Mouse (Mus musculus) liver, postnatal 0 days (tissue): ENCODE data around the gene Dach1. TPM values are rescaled to one million over a fixed set of nuclear protein-coding genes. Genes with fewer than 3 reads are reported as not detected.

Experiments
- ATAC-seq: fragments of 200-750 bp; cut with Nextera tagmentation; 2 replicates; pipeline ENCODE4 v1.8.0; 2017; ENCODE audit warnings: mild to moderate bottlenecking, moderate library complexity
- DNase-seq: peaks from one replicate; pipeline ENCODE4 v3.0.0-alpha.2; 2016
- H3K27ac ChIP-seq: fragments of 300-500 bp; sonication (generic); 2 replicates; pipeline ENCODE4 v1.5.1; 2014; ENCODE audit warnings: antibody characterized with exemption, moderate library complexity, mild to moderate bottlenecking, low read depth
- H3K27me3 ChIP-seq: fragments of 300-500 bp; sonication (generic); 2 replicates; pipeline ENCODE4 v1.6.1; 2014; ENCODE audit warnings: low read length, control low read depth, mixed read lengths; ENCODE audit not compliant: insufficient read depth
- H3K36me3 ChIP-seq: fragments of 300-500 bp; sonication (generic); replicated peaks from 2 replicates; pipeline ENCODE4 v1.6.1; 2014; ENCODE audit warnings: mild to moderate bottlenecking, control low read depth, low read length, moderate library complexity, mixed read lengths; ENCODE audit not compliant: insufficient read depth
- H3K4me1 ChIP-seq: fragments of 300-500 bp; sonication (generic); 2 replicates; pipeline ENCODE4 v1.6.1; 2014; ENCODE audit warnings: antibody characterized with exemption, mild to moderate bottlenecking, control low read depth; ENCODE audit not compliant: insufficient read depth
- H3K4me2 ChIP-seq: fragments of 300-500 bp; sonication (generic); 2 replicates; pipeline ENCODE4 v1.6.1; 2014; ENCODE audit warnings: low read depth, mild to moderate bottlenecking, low read length, moderate library complexity, mixed read lengths
- H3K4me3 ChIP-seq: fragments of 300-500 bp; sonication (generic); 2 replicates; pipeline ENCODE4 v1.5.1; 2014; ENCODE audit warnings: low read depth, low read length
- H3K9ac ChIP-seq: fragments of 300-500 bp; sonication (generic); replicated peaks from 2 replicates; pipeline ENCODE4 v1.6.1; 2014; ENCODE audit warnings: mild to moderate bottlenecking, moderate library complexity
- H3K9me3 ChIP-seq: fragments of 300-500 bp; sonication (generic); 2 replicates; pipeline ENCODE4 v1.6.1; 2016; ENCODE audit warnings: mild to moderate bottlenecking, control low read depth, low read length, mixed read lengths
- CTCF ChIP-seq: sonication (generic); IDR thresholded peaks from 2 replicates; pipeline ENCODE4 v1.5.1; 2016; ENCODE audit warnings: antibody characterized with exemption, low read depth
- EP300 ChIP-seq: IDR thresholded peaks from 2 replicates; pipeline ENCODE4 v1.6.1; 2016; ENCODE audit warnings: antibody characterized with exemption, low read depth, mild to moderate bottlenecking
- WGBS: fragments of 180-500 bp; shearing (Covaris S2); extraction: QIAGEN DNeasy Blood & Tissue Kit; methylation state at CpG from one replicate; pipeline ENCODE4 v1.1.7; 2014; ENCODE audit not compliant: insufficient replicate concordance; 5-methylcytosine and 5-hydroxymethylcytosine counted together
- polyA plus RNA-seq: library from polyadenylated mRNA; unstranded; fragments of >200 nt; fragmentation: Nextera tagmentation; extraction: Ambion mirVana; gene quantifications from 2 replicates; pipeline ENCODE4 v1.2.1, GENCODE M21; 2015

Dach1 gene
- polyA plus RNA-seq, 1 experiment from 2014 or later, result 0.39 TPM

GRCm38 (mm10) chr14:98035261-98035660, 134.3 kb downstream of the Dach1 start:
- H3K4me1 ChIP-seq, result no peaks in the 10 kb centered on the region
- H3K4me2 ChIP-seq, result no peak overlapping the region
- 3% methylated on average over 1 of the region's 1 CpGs for WGBS
- H3K27ac ChIP-seq, result no peak overlapping the region
- H3K9ac ChIP-seq, result no peak overlapping the region
- TF ChIP-seq CTCF, result no peak
- no peak for TF ChIP-seq EP300
- ATAC-seq (no peak), DNase-seq (no peak)
- H3K27me3 ChIP-seq, result no peaks in the 10 kb centered on the region
- H3K4me3 ChIP-seq, result no peak overlapping the region
- H3K9me3 ChIP-seq, result no peaks in the 10 kb centered on the region
- H3K36me3 ChIP-seq, result no peaks in the 10 kb centered on the region

GRCm38 (mm10) chr14:98023540-98023939, 146.0 kb downstream of the Dach1 start:
- H3K4me1 ChIP-seq, result no peaks in the 10 kb centered on the region
- DNase-seq (no peak), ATAC-seq (no peak)
- H3K9me3 ChIP-seq, result no peaks in the 10 kb centered on the region
- WGBS, result 66% methylated on average over 4 of the region's 4 CpGs
- no peaks in the 10 kb centered on the region for H3K36me3 ChIP-seq
- H3K9ac ChIP-seq, result no peak overlapping the region
- H3K27ac ChIP-seq, result no peak overlapping the region
- no peak overlapping the region for H3K4me2 ChIP-seq
- H3K4me3 ChIP-seq, result no peak overlapping the region
- TF ChIP-seq CTCF (no peak), EP300 (no peak)
- no peaks in the 10 kb centered on the region for H3K27me3 ChIP-seq

- Histone ChIP-seq H3K4me3 (no peak overlapping the region), H3K9me3 (no peaks in the 10 kb centered on the region), H3K27me3 (no peaks in the 10 kb centered on the region), H3K27ac (no peak overlapping the region), H3K4me1 (no peaks in the 10 kb centered on the region), H3K4me2 (no peak overlapping the region), H3K36me3 (no peaks in the 10 kb centered on the region), H3K9ac (no peak overlapping the region)
- no peak for ATAC-seq
- no peak for DNase-seq
- no peak for TF ChIP-seq EP300
- no peak for TF ChIP-seq CTCF
- WGBS, result 81% methylated on average over 1 of the region's 1 CpGs
Measured at GRCm38 (mm10) chr14:98014053-98014452, 155.5 kb downstream of the Dach1 start.

- H3K4me1 ChIP-seq, result no peaks in the 10 kb centered on the region
- no peak overlapping the region for H3K27ac ChIP-seq
- WGBS, result 81% methylated on average over 6 of the region's 6 CpGs
- H3K9ac ChIP-seq, result no peak overlapping the region
- H3K36me3 ChIP-seq, result no peaks in the 10 kb centered on the region
- ATAC-seq, result no peak
- no peak overlapping the region for H3K4me2 ChIP-seq
- H3K27me3 ChIP-seq, result no peaks in the 10 kb centered on the region
- no peak overlapping the region for H3K4me3 ChIP-seq
- DNase-seq, result no peak
- no peaks in the 10 kb centered on the region for H3K9me3 ChIP-seq
- TF ChIP-seq EP300 (no peak), CTCF (no peak)
Measured at GRCm38 (mm10) chr14:98008501-98008900, 161.1 kb downstream of the Dach1 start.

GRCm38 (mm10) chr14:98002021-98002680, 167.4 kb downstream of the Dach1 start:
- TF ChIP-seq EP300, result no peak
- TF ChIP-seq CTCF, result no peak
- Histone ChIP-seq H3K9ac (no peak overlapping the region), H3K27ac (no peak overlapping the region), H3K4me3 (no peak overlapping the region), H3K4me2 (no peak overlapping the region), H3K36me3 (no peaks in the 10 kb centered on the region), H3K27me3 (no peaks in the 10 kb centered on the region), H3K4me1 (no peaks in the 10 kb centered on the region), H3K9me3 (no peaks in the 10 kb centered on the region)
- ATAC-seq, result no peak
- WGBS, result 35% methylated on average over 1 of the region's 1 CpGs
- no peak for DNase-seq

GRCm38 (mm10) chr14:97998584-97998983, 171.0 kb downstream of the Dach1 start:
- Histone ChIP-seq H3K4me3 (no peak overlapping the region), H3K9ac (no peak overlapping the region), H3K27me3 (no peaks in the 10 kb centered on the region), H3K36me3 (no peaks in the 10 kb centered on the region), H3K27ac (no peak overlapping the region), H3K4me1 (no peaks in the 10 kb centered on the region), H3K9me3 (no peaks in the 10 kb centered on the region), H3K4me2 (no peak overlapping the region)
- TF ChIP-seq CTCF (no peak), EP300 (no peak)
- DNase-seq (no peak), ATAC-seq (no peak)

- WGBS, result 28% methylated on average over 3 of the region's 3 CpGs
- TF ChIP-seq CTCF (no peak), EP300 (no peak)
- H3K27ac ChIP-seq, result no peak overlapping the region
- no peak overlapping the region for H3K4me2 ChIP-seq
- no peak for DNase-seq
- H3K36me3 ChIP-seq, result no peaks in the 10 kb centered on the region
- H3K4me3 ChIP-seq, result no peak overlapping the region
- no peak overlapping the region for H3K9ac ChIP-seq
- no peak for ATAC-seq
- H3K27me3 ChIP-seq, result no peaks in the 10 kb centered on the region
- H3K4me1 ChIP-seq, result no peaks in the 10 kb centered on the region
- no peaks in the 10 kb centered on the region for H3K9me3 ChIP-seq
Measured at GRCm38 (mm10) chr14:97983251-97983650, 186.3 kb downstream of the Dach1 start.
